Mouse (Mus musculus): ENCODE data around the gene Fam129c. TPM values are rescaled to one million over a fixed set of nuclear protein-coding genes. Genes with fewer than 3 reads are reported as not detected.

Gene Fam129c
- total RNA-seq, 2 experiments from 2014 or later = 7.9 to 8.0 TPM

- intact Hi-C loops (cut with DNase I) = no loop called here
- DNase-seq = no peak
Observed at GRCm38 (mm10) chr8:71638321-71638720, 40.9 kb downstream of the Fam129c start.

- intact Hi-C loops (cut with DNase I) = no loop called here
- no peak for DNase-seq
Observed at GRCm38 (mm10) chr8:71639318-71639717, 41.9 kb downstream of the Fam129c start.

GRCm38 (mm10) chr8:71645510-71645909 is 48.1 kb downstream of the Fam129c start:
- DNase-seq = no peak
- intact Hi-C loops (cut with DNase I) = no loop called here

- intact Hi-C loops (cut with DNase I) = no loop called here
Observed at GRCm38 (mm10) chr8:71654600-71654999, 57.2 kb downstream of the Fam129c start.

More at GRCm38 (mm10) chr8:71654600-71654999, 57.2 kb downstream of the Fam129c start:
- no peak for DNase-seq

Small RNA genes lying within 50 kb of the gene (microRNA-seq; reads per million reads assigned to microRNA genes)
- 20.5 reads per million, percentile 36 among the genes with 10 or more reads in this experiment for gene Mir6769b

Other genes with a start within 250 kb of the Fam129c start
- gene Use1, start 230.8 kb upstream of the Fam129c start, total RNA-seq (2021) = 100 to 1,000 TPM; 116 to 117 TPM
- gene Ocel1, start 226.3 kb upstream of the Fam129c start, total RNA-seq (2021) = 10 to 100 TPM; 17.9 to 18.5 TPM
- 10 to 100 TPM; 32.2 to 33.1 TPM for gene Nr2f6, start 215.7 kb upstream of the Fam129c start, total RNA-seq (2021)
- gene Ushbp1, start 201.8 kb upstream of the Fam129c start, total RNA-seq (2021) = 1 to 10 TPM; 6.5 TPM
- 10 to 100 TPM; 75.8 to 88.0 TPM for gene Babam1, start 200.8 kb upstream of the Fam129c start, total RNA-seq (2021)
- gene Ankle1, start 191.6 kb upstream of the Fam129c start, total RNA-seq (2021) = 1 to 10 TPM; 2.3 to 3.2 TPM
- gene Abhd8, start 134.0 kb upstream of the Fam129c start, total RNA-seq (2021) = 100 to 1,000 TPM; 113 to 121 TPM
- 10 to 100 TPM; 71.3 to 73.7 TPM for gene Mrpl34, start 132.7 kb upstream of the Fam129c start, total RNA-seq (2021)
- gene Dda1, start 128.4 kb upstream of the Fam129c start, total RNA-seq (2021) = 100 to 1,000 TPM; 135 to 139 TPM
- gene Ano8, start 111.7 kb upstream of the Fam129c start, total RNA-seq (2021) = 10 to 100 TPM; 88.0 to 91.9 TPM
- gene Gtpbp3, start 109.5 kb upstream of the Fam129c start, total RNA-seq (2021) = 10 to 100 TPM; 23.0 to 24.1 TPM
- 1 to 10 TPM; 6.2 to 7.3 TPM for gene Plvap, start 85.9 kb upstream of the Fam129c start, total RNA-seq (2021)
- not detected for gene Ccdc194, start 71.9 kb upstream of the Fam129c start, total RNA-seq (2021)
- 1 to 10 TPM; 3.0 to 3.5 TPM for gene Bst2, start 60.2 kb upstream of the Fam129c start, total RNA-seq (2021)
- gene Mvb12a, start 54.7 kb upstream of the Fam129c start, total RNA-seq (2021) = 10 to 100 TPM; 37.4 to 40.7 TPM
- not detected for gene Tmem221, start 38.8 kb upstream of the Fam129c start, total RNA-seq (2021)
- gene Nxnl1, start 31.0 kb upstream of the Fam129c start, total RNA-seq (2021) = not detected
- 10 to 100 TPM; 60.5 to 71.1 TPM for gene Slc27a1, start 28.8 kb upstream of the Fam129c start, total RNA-seq (2021)
- gene Pgls, start 5.5 kb upstream of the Fam129c start, total RNA-seq (2021) = 10 to 100 TPM; 85.7 to 97.3 TPM
- 10 to 100 TPM; 88.2 to 88.6 TPM for gene Colgalt1, start 13.3 kb downstream of the Fam129c start, total RNA-seq (2021)
- 100 to 1,000 TPM; 204 to 221 TPM for gene Unc13a, start 74.1 kb downstream of the Fam129c start, total RNA-seq (2021)
- 1 to 10 TPM; 4.5 to 5.5 TPM for gene Jak3, start 78.6 kb downstream of the Fam129c start, total RNA-seq (2021)
- 1 to 10 TPM in 1 of 2 experiments, under 1 TPM in 1; 0.70 to 1.6 TPM for gene Insl3, start 91.6 kb downstream of the Fam129c start, total RNA-seq (2021)
- gene B3gnt3, start 104.1 kb downstream of the Fam129c start, total RNA-seq (2021) = under 1 TPM; 0.22 to 0.36 TPM
- gene Fcho1, start 128.1 kb downstream of the Fam129c start, total RNA-seq (2021) = 100 to 1,000 TPM; 153 to 162 TPM

Data from left cerebral cortex, postnatal 4 days (tissue).